Comparison of ENCODE assay signal across 8 mouse cellular contexts in genomic region chr8:84798446-84799135, GRCm38 (mm10). TPM values are rescaled to one million over a fixed set of nuclear protein-coding genes. Genes with fewer than 3 reads are reported as not detected.
DNase-seq lines count a peak whose midpoint lies in the region; ATAC-seq lines count a peak whose summit lies in the region.

No protein-coding gene starts in this region.

- H3K9ac ChIP-seq in kidney, embryonic 14.5 days (ENCODE audit: low read depth, low read length): peak overlapping the region; percentile 86; the same call in 1 of the 2 replicates
- H3K9ac ChIP-seq in hindbrain, embryonic 14.5 days: peak overlapping the region; percentile 85
- H3K9ac ChIP-seq in midbrain, embryonic 14.5 days (replicated peaks; ENCODE audit: low read length): peak overlapping the region; percentile 71; the same call in 1 of the 2 replicates

- H3K4me3 ChIP-seq in kidney, embryonic 14.5 days (ENCODE audit: low read length): peak overlapping the region; percentile 53
- H3K4me3 ChIP-seq in brown adipose tissue, adult 24 weeks (ENCODE audit: insufficient read depth, low read depth, low read length): peak overlapping the region; percentile 80
- H3K4me3 ChIP-seq in hindbrain, embryonic 14.5 days (replicated peaks; ENCODE audit: low read length): peak overlapping the region; percentile 44
- peak overlapping the region; percentile 41 for H3K4me3 ChIP-seq in midbrain, embryonic 14.5 days (replicated peaks; ENCODE audit: low read depth, low read length)

- H3K9me3 ChIP-seq in kidney, embryonic 14.5 days (ENCODE audit: control insufficient read depth, low read length): no peaks in the 10 kb centered on the region
- H3K9me3 ChIP-seq in hindbrain, embryonic 14.5 days (ENCODE audit: control insufficient read depth, low read length): no peaks in the 10 kb centered on the region
- no peaks in the 10 kb centered on the region for H3K9me3 ChIP-seq in midbrain, embryonic 14.5 days (ENCODE audit: control insufficient read depth, low read length)

- H3K27ac ChIP-seq in kidney, embryonic 14.5 days (ENCODE audit: low read depth, low read length): no peak overlapping the region
- H3K27ac ChIP-seq in brown adipose tissue, adult 24 weeks (replicated peaks; ENCODE audit: low read depth, low read length): peak overlapping the region; percentile 40
- H3K27ac ChIP-seq in hindbrain, embryonic 14.5 days: peak overlapping the region; percentile 86
- 0 out of 2 replicates have a peak overlapping the region, but pooled peaks have one; percentile 8 for H3K27ac ChIP-seq in midbrain, embryonic 14.5 days (replicated peaks; ENCODE audit: low read depth, low read length)

- 0 out of 2 replicates have a peak, but pooled peaks cover 7% of the 10 kb centered on the region for H3K4me1 ChIP-seq in kidney, embryonic 14.5 days (ENCODE audit: control insufficient read depth, insufficient read depth, low read length)
- peaks cover 26% of the 10 kb centered on the region for H3K4me1 ChIP-seq in brown adipose tissue, adult 24 weeks (ENCODE audit: control insufficient read depth, insufficient read depth, insufficient read length, low read length)
- H3K4me1 ChIP-seq in hindbrain, embryonic 14.5 days (replicated peaks; ENCODE audit: control insufficient read depth, insufficient read depth, low read length): peaks cover 9% of the 10 kb centered on the region
- peaks cover 11% of the 10 kb centered on the region; the same call in 1 of the 2 replicates for H3K4me1 ChIP-seq in midbrain, embryonic 14.5 days (ENCODE audit: control insufficient read depth, insufficient read depth, low read length)

- H3K36me3 ChIP-seq in kidney, embryonic 14.5 days (ENCODE audit: control insufficient read depth, insufficient read depth, low read length): no peaks in the 10 kb centered on the region
- peaks cover 6% of the 10 kb centered on the region; the same call in 1 of the 2 replicates for H3K36me3 ChIP-seq in hindbrain, embryonic 14.5 days (replicated peaks; ENCODE audit: control insufficient read depth, insufficient read depth)
- H3K36me3 ChIP-seq in midbrain, embryonic 14.5 days (ENCODE audit: control insufficient read depth, insufficient read depth, low read length): 0 out of 2 replicates have a peak, but pooled peaks cover 3% of the 10 kb centered on the region

- ATAC-seq in kidney, embryonic 14.5 days (ENCODE audit: low FRiP score, low TSS enrichment): no peak
- no peak for ATAC-seq in hindbrain, embryonic 14.5 days (ENCODE audit: low FRiP score)
- no peak for ATAC-seq in midbrain, embryonic 14.5 days (ENCODE audit: low FRiP score, low TSS enrichment)

- DNase-seq in kidney, postnatal 14 days: no peak
- no peak for DNase-seq in hindbrain, embryonic 14.5 days (ENCODE audit: low spot score)
- DNase-seq in midbrain, embryonic 14.5 days: no peak
- no peak for DNase-seq in frontal cortex, postnatal 25 days (ENCODE audit: low spot score in 2 of 2)
- DNase-seq in thymus, postnatal 0 days (ENCODE audit: low spot score): no peak
- DNase-seq in retina, postnatal 1 day: no peak

- peak overlapping the region; percentile 98 for H3K4me2 ChIP-seq in kidney, embryonic 14.5 days (replicated peaks; ENCODE audit: low read depth, low read length)
- peak overlapping the region; percentile 92 for H3K4me2 ChIP-seq in hindbrain, embryonic 14.5 days (replicated peaks)
- H3K4me2 ChIP-seq in midbrain, embryonic 14.5 days (ENCODE audit: low read length): peak overlapping the region; percentile 97

- H3K27me3 ChIP-seq in kidney, embryonic 14.5 days (ENCODE audit: control insufficient read depth, insufficient read depth, low read length): peaks cover 93% of the 10 kb centered on the region
- peaks cover 89% of the 10 kb centered on the region for H3K27me3 ChIP-seq in hindbrain, embryonic 14.5 days (ENCODE audit: control insufficient read depth, insufficient read depth, low read length)
- H3K27me3 ChIP-seq in midbrain, embryonic 14.5 days (ENCODE audit: control insufficient read depth, insufficient read depth, low read length): peaks cover 79% of the 10 kb centered on the region

- 39% methylated on average over 10 of the region's 10 CpGs for WGBS in kidney, embryonic 14.5 days
- 34% methylated on average over 10 of the region's 10 CpGs for WGBS in hindbrain, embryonic 14.5 days
- 35% methylated on average over 10 of the region's 10 CpGs for WGBS in midbrain, embryonic 14.5 days

RNA-seq across cellular contexts. Expression of gene Nfix, which starts 1.6 kb away (rescaled TPM):
- 9.4 and 10.9 TPM in 2 replicates for polyA plus RNA-seq in kidney, embryonic 14.5 days (2014; fragmentation: Nextera tagmentation; extraction: Ambion mirVana)
- 74.6 and 78.4 TPM in 2 replicates for polyA plus RNA-seq in brown adipose tissue, adult 24 weeks (2012; ENCODE audit: insufficient read depth, insufficient read length, missing spikeins)
- 78.8 and 82.4 TPM in 2 replicates for polyA plus RNA-seq in hindbrain, embryonic 14.5 days (2014; fragmentation: Nextera tagmentation; extraction: Ambion mirVana)
- 45.9 and 49.8 TPM in 2 replicates for polyA plus RNA-seq in midbrain, embryonic 14.5 days (2014; fragmentation: Nextera tagmentation; extraction: Ambion mirVana)
- polyA plus RNA-seq in thymus, postnatal 0 days (2015; fragmentation: Nextera tagmentation; extraction: Ambion mirVana): 7.2 and 11.7 TPM in 2 replicates

RNA-seq across cellular contexts. Expression of gene Dand5, which starts 24.0 kb away (rescaled TPM):
- polyA plus RNA-seq in kidney, embryonic 14.5 days (2014; fragmentation: Nextera tagmentation; extraction: Ambion mirVana): 5.9 and 6.0 TPM in 2 replicates
- polyA plus RNA-seq in brown adipose tissue, adult 24 weeks (2012; ENCODE audit: insufficient read depth, insufficient read length, missing spikeins): 7.2 and 9.4 TPM in 2 replicates
- 13.5 and 14.6 TPM in 2 replicates for polyA plus RNA-seq in hindbrain, embryonic 14.5 days (2014; fragmentation: Nextera tagmentation; extraction: Ambion mirVana)
- 9.9 and 12.7 TPM in 2 replicates for polyA plus RNA-seq in midbrain, embryonic 14.5 days (2014; fragmentation: Nextera tagmentation; extraction: Ambion mirVana)
- polyA plus RNA-seq in thymus, postnatal 0 days (2015; fragmentation: Nextera tagmentation; extraction: Ambion mirVana): 4.0 and 4.4 TPM in 2 replicates

RNA-seq across cellular contexts. Expression of gene Gadd45gip1, which starts 32.7 kb away (rescaled TPM):
- 49.2 and 54.2 TPM in 2 replicates for polyA plus RNA-seq in kidney, embryonic 14.5 days (2014; fragmentation: Nextera tagmentation; extraction: Ambion mirVana)
- polyA plus RNA-seq in brown adipose tissue, adult 24 weeks (2012; ENCODE audit: insufficient read depth, insufficient read length, missing spikeins): 32.2 and 37.2 TPM in 2 replicates
- polyA plus RNA-seq in hindbrain, embryonic 14.5 days (2014; fragmentation: Nextera tagmentation; extraction: Ambion mirVana): 35.0 and 37.4 TPM in 2 replicates
- 32.7 and 35.8 TPM in 2 replicates for polyA plus RNA-seq in midbrain, embryonic 14.5 days (2014; fragmentation: Nextera tagmentation; extraction: Ambion mirVana)
- 56.4 and 57.4 TPM in 2 replicates for polyA plus RNA-seq in thymus, postnatal 0 days (2015; fragmentation: Nextera tagmentation; extraction: Ambion mirVana)

RNA-seq across cellular contexts. Expression of gene Rad23a, which starts 41.9 kb away (rescaled TPM):
- polyA plus RNA-seq in kidney, embryonic 14.5 days (2014; fragmentation: Nextera tagmentation; extraction: Ambion mirVana): 124 and 125 TPM in 2 replicates
- 73.3 and 79.3 TPM in 2 replicates for polyA plus RNA-seq in brown adipose tissue, adult 24 weeks (2012; ENCODE audit: insufficient read depth, insufficient read length, missing spikeins)
- polyA plus RNA-seq in hindbrain, embryonic 14.5 days (2014; fragmentation: Nextera tagmentation; extraction: Ambion mirVana): 75.7 and 81.1 TPM in 2 replicates
- 83.4 and 84.3 TPM in 2 replicates for polyA plus RNA-seq in midbrain, embryonic 14.5 days (2014; fragmentation: Nextera tagmentation; extraction: Ambion mirVana)
- polyA plus RNA-seq in thymus, postnatal 0 days (2015; fragmentation: Nextera tagmentation; extraction: Ambion mirVana): 120 and 141 TPM in 2 replicates

RNA-seq across cellular contexts. Expression of gene Calr, which starts 48.1 kb away (rescaled TPM):
- polyA plus RNA-seq in kidney, embryonic 14.5 days (2014; fragmentation: Nextera tagmentation; extraction: Ambion mirVana): 758 and 944 TPM in 2 replicates
- polyA plus RNA-seq in brown adipose tissue, adult 24 weeks (2012; ENCODE audit: insufficient read depth, insufficient read length, missing spikeins): 211 and 306 TPM in 2 replicates
- 574 and 709 TPM in 2 replicates for polyA plus RNA-seq in hindbrain, embryonic 14.5 days (2014; fragmentation: Nextera tagmentation; extraction: Ambion mirVana)
- polyA plus RNA-seq in midbrain, embryonic 14.5 days (2014; fragmentation: Nextera tagmentation; extraction: Ambion mirVana): 434 and 525 TPM in 2 replicates
- 383 and 479 TPM in 2 replicates for polyA plus RNA-seq in thymus, postnatal 0 days (2015; fragmentation: Nextera tagmentation; extraction: Ambion mirVana)
